Comparison of ENCODE assay signal across 26 mouse cellular contexts in genomic region chr8:26922178-26922540, GRCm38 (mm10).
"Had no signal": no experiment of that assay in that cellular context is flagged by ENCODE, and none has a peak within 500 bp of the region (broad histone marks: within the 10 kb centered on the region; RNA-seq: fewer than 3 reads in every experiment).

No protein-coding gene starts in this region.

- H3K4me1 ChIP-seq: embryonic facial prominence, embryonic 10.5 days; embryonic facial prominence, embryonic 12.5 days; embryonic facial prominence, embryonic 13.5 days; embryonic facial prominence, embryonic 15.5 days; forebrain, embryonic 10.5 days; forebrain, embryonic 12.5 days; forebrain, embryonic 13.5 days; forebrain, embryonic 15.5 days had no signal

- H3K4me2 ChIP-seq: embryonic facial prominence, embryonic 12.5 days; embryonic facial prominence, embryonic 13.5 days; embryonic facial prominence, embryonic 15.5 days; forebrain, embryonic 12.5 days; forebrain, embryonic 13.5 days; forebrain, embryonic 15.5 days had no signal

- H3K9me3 ChIP-seq: embryonic facial prominence, embryonic 10.5 days; embryonic facial prominence, embryonic 12.5 days; embryonic facial prominence, embryonic 13.5 days; embryonic facial prominence, embryonic 15.5 days; forebrain, embryonic 10.5 days; forebrain, embryonic 12.5 days; forebrain, embryonic 13.5 days; forebrain, embryonic 15.5 days had no signal

- H3K27ac ChIP-seq: embryonic facial prominence, embryonic 10.5 days; embryonic facial prominence, embryonic 12.5 days; embryonic facial prominence, embryonic 13.5 days; embryonic facial prominence, embryonic 15.5 days; forebrain, embryonic 10.5 days; forebrain, embryonic 12.5 days; forebrain, embryonic 13.5 days; forebrain, embryonic 15.5 days; gastrocnemius, adult 2 months; heart, adult 2 months had no signal

- H3K4me3 ChIP-seq: embryonic facial prominence, embryonic 10.5 days; embryonic facial prominence, embryonic 12.5 days; embryonic facial prominence, embryonic 13.5 days; embryonic facial prominence, embryonic 15.5 days; erythroblast, embryonic 14.5 days; forebrain, embryonic 10.5 days; forebrain, embryonic 12.5 days; forebrain, embryonic 13.5 days; forebrain, embryonic 15.5 days; gastrocnemius, adult 2 months; heart, adult 2 months had no signal

- DNase-seq: cerebellum, adult 2 months; cerebellum, adult 8-10 months; cerebellum, adult 9-10 months; cerebellum, adult 9-11 months; cerebellum, postnatal 10 days; cerebellum, postnatal 14 days; cerebellum, postnatal 25 days; cerebellum, postnatal 36 days; embryo, embryonic 11 days; forebrain, postnatal 0 days; gastrocnemius, adult 2 months; gastrocnemius, postnatal 10 days; gastrocnemius, postnatal 14 days; gastrocnemius, postnatal 25 days; gastrocnemius, postnatal 36 days; heart, adult 18-20 months; heart, adult 2 months had no signal

- H3K36me3 ChIP-seq: embryonic facial prominence, embryonic 10.5 days; embryonic facial prominence, embryonic 12.5 days; embryonic facial prominence, embryonic 13.5 days; embryonic facial prominence, embryonic 15.5 days; forebrain, embryonic 10.5 days; forebrain, embryonic 12.5 days; forebrain, embryonic 15.5 days had no signal

- H3K27me3 ChIP-seq: embryonic facial prominence, embryonic 12.5 days; embryonic facial prominence, embryonic 13.5 days; embryonic facial prominence, embryonic 15.5 days; forebrain, embryonic 12.5 days; forebrain, embryonic 13.5 days; forebrain, embryonic 15.5 days had no signal
